8 mouse cellular contexts compared by ENCODE assay signal in genomic region chr17:57058891-57059485, GRCm38 (mm10). TPM values are rescaled to one million over a fixed set of nuclear protein-coding genes. Genes with fewer than 3 reads are reported as not detected.
DNase-seq lines count a peak whose midpoint lies in the region; ATAC-seq and TF ChIP-seq lines count a peak whose summit lies in the region.

Crb3 (plus strand) TSS chr17:57059105.

- 1% methylated on average over 20 of the region's 22 CpGs for WGBS in heart, embryonic 10.5 days
- 0% methylated on average over 13 of the region's 22 CpGs for WGBS in kidney, embryonic 14.5 days
- 0% methylated on average over 16 of the region's 22 CpGs for WGBS in lung, embryonic 15.5 days

- TF ChIP-seq CTCF in testis, adult 2 months (IDR thresholded peaks at IDR 0.05; ENCODE audit: control insufficient read depth, insufficient read depth, insufficient replicate concordance, low read depth, low read length), result no peak

- H3K4me1 ChIP-seq in testis, adult 2 months (ENCODE audit: control insufficient read depth, insufficient read depth, low read length), result peaks cover 24% of the 10 kb centered on the region
- peaks cover 35% of the 10 kb centered on the region for H3K4me1 ChIP-seq in heart, embryonic 10.5 days
- H3K4me1 ChIP-seq in kidney, embryonic 14.5 days (ENCODE audit: control insufficient read depth, insufficient read depth, low read length), result no peaks in the 10 kb centered on the region
- peaks cover 16% of the 10 kb centered on the region for H3K4me1 ChIP-seq in lung, embryonic 15.5 days

- TF ChIP-seq POLR2A in testis, adult 2 months (IDR thresholded peaks at IDR 0.05; ENCODE audit: control insufficient read depth, low read depth, low read length), result no peak

- 0 out of 2 replicates have a peak, but pooled peaks have one; percentile 2 for ATAC-seq in kidney, embryonic 14.5 days (ENCODE audit: low FRiP score, low TSS enrichment)
- 0 out of 2 replicates have a peak, but pooled peaks have one; percentile 0 for ATAC-seq in lung, embryonic 15.5 days (ENCODE audit: borderline replicate concordance, extremely low read depth, low FRiP score, low TSS enrichment)

- H3K4me3 ChIP-seq in testis, adult 2 months (ENCODE audit: control insufficient read depth, low read depth, low read length), result peak within 1 kb of the TSS; percentile 91
- H3K4me3 ChIP-seq in heart, embryonic 10.5 days, result peak within 1 kb of the TSS; percentile 88
- H3K4me3 ChIP-seq in kidney, embryonic 14.5 days (ENCODE audit: low read length), result peak within 1 kb of the TSS; percentile 84
- peak within 1 kb of the TSS; percentile 85 for H3K4me3 ChIP-seq in lung, embryonic 15.5 days

- H3K4me2 ChIP-seq in kidney, embryonic 14.5 days (replicated peaks; ENCODE audit: low read depth, low read length), result peak within 1 kb of the TSS; percentile 87
- peak within 1 kb of the TSS; percentile 98 for H3K4me2 ChIP-seq in lung, embryonic 15.5 days

- DNase-seq in testis, postnatal 14 days (ENCODE audit: low spot score), result no peak
- DNase-seq in cerebellum, postnatal 36 days, result peak; percentile 49 to 53
- no peak for DNase-seq in heart, embryonic 10.5 days (ENCODE audit: low spot score)
- peak; percentile 51 for DNase-seq in right cerebral cortex, postnatal 4 days
- DNase-seq in urinary bladder, postnatal 4 days (ENCODE audit: low spot score in 2 of 2), result no peak

- no peaks in the 10 kb centered on the region; the same call in 1 of the 2 replicates for H3K27me3 ChIP-seq in testis, adult 2 months (ENCODE audit: control insufficient read depth, insufficient read depth, low read length)
- H3K27me3 ChIP-seq in heart, embryonic 10.5 days (ENCODE audit: insufficient read depth, poor library complexity, severe bottlenecking), result peaks cover 39% of the 10 kb centered on the region
- peaks cover 24% of the 10 kb centered on the region for H3K27me3 ChIP-seq in kidney, embryonic 14.5 days (ENCODE audit: control insufficient read depth, insufficient read depth, low read length)
- peaks cover 30% of the 10 kb centered on the region for H3K27me3 ChIP-seq in lung, embryonic 15.5 days

- H3K9ac ChIP-seq in kidney, embryonic 14.5 days (ENCODE audit: low read depth, low read length), result peak within 1 kb of the TSS; percentile 77
- peak within 1 kb of the TSS; percentile 66 for H3K9ac ChIP-seq in lung, embryonic 15.5 days

- no peaks in the 10 kb centered on the region for H3K36me3 ChIP-seq in testis, adult 2 months (ENCODE audit: control insufficient read depth, insufficient read depth, low read length)
- peaks cover 21% of the 10 kb centered on the region for H3K36me3 ChIP-seq in heart, embryonic 10.5 days
- no peaks in the 10 kb centered on the region for H3K36me3 ChIP-seq in kidney, embryonic 14.5 days (ENCODE audit: control insufficient read depth, insufficient read depth, low read length)
- 0 out of 2 replicates have a peak, but pooled peaks cover 2% of the 10 kb centered on the region for H3K36me3 ChIP-seq in lung, embryonic 15.5 days

- H3K9me3 ChIP-seq in heart, embryonic 10.5 days, result no peaks in the 10 kb centered on the region
- H3K9me3 ChIP-seq in kidney, embryonic 14.5 days (ENCODE audit: control insufficient read depth, low read length), result no peaks in the 10 kb centered on the region
- H3K9me3 ChIP-seq in lung, embryonic 15.5 days, result no peaks in the 10 kb centered on the region

- no peak within 1 kb of the TSS for H3K27ac ChIP-seq in testis, adult 2 months (ENCODE audit: control insufficient read depth, insufficient read depth, low read depth, low read length)
- peak within 1 kb of the TSS; percentile 88 for H3K27ac ChIP-seq in heart, embryonic 10.5 days
- H3K27ac ChIP-seq in kidney, embryonic 14.5 days (ENCODE audit: low read depth, low read length), result peak within 1 kb of the TSS; percentile 37; the same call in 1 of the 2 replicates
- peak within 1 kb of the TSS; percentile 83 for H3K27ac ChIP-seq in lung, embryonic 15.5 days

RNA-seq across cellular contexts. Expression of gene Crb3, which starts in this region (rescaled TPM):
- polyA plus RNA-seq in testis, adult 2 months (2012; rRNA removed), result 2.4 and 4.3 TPM in 2 replicates
- 0.65 and 3.6 TPM in 2 replicates for polyA plus RNA-seq in heart, embryonic 10.5 days (2016; fragmentation: Nextera tagmentation; extraction: Ambion mirVana)
- 46.4 and 48.7 TPM in 2 replicates for polyA plus RNA-seq in kidney, embryonic 14.5 days (2014; fragmentation: Nextera tagmentation; extraction: Ambion mirVana)
- 55.3 and 57.0 TPM in 2 replicates for polyA plus RNA-seq in lung, embryonic 15.5 days (2015; fragmentation: Nextera tagmentation; extraction: Ambion mirVana)

Comparison
In these comparisons a context has a peak if more than half of its experiments do, and no peak if none do; other contexts are left out.
1. DNase-seq: peak in cerebellum, postnatal 36 days (2 of 2) and right cerebral cortex, postnatal 4 days (single experiment); none in testis, postnatal 14 days (single experiment), heart, embryonic 10.5 days (single experiment) and urinary bladder, postnatal 4 days (0 of 2).
2. Peak in every context shown above with its lines, with median percentiles within 50 percentile points of each other: H3K4me3 ChIP-seq.